Mouse (Mus musculus) lung, adult 2 months (tissue): ENCODE measurements around the gene Taf9. TPM values are rescaled to one million over a fixed set of nuclear protein-coding genes. Genes with fewer than 3 reads are reported as not detected.

Experiments used
- DNase-seq: peaks from one replicate; pipeline ENCODE4 v3.0.0; 2022
- H3K4me1 ChIP-seq: fragments of 200-500 bp; 2 replicates; pipeline ENCODE4 v1.6.1; 2011; ENCODE audit warnings: low read length; ENCODE audit not compliant: control insufficient read depth, insufficient read depth
- H3K4me3 ChIP-seq: fragments of 200-500 bp; replicated peaks from 2 replicates; pipeline ENCODE3; 2011; ENCODE audit warnings: low read depth, mild to moderate bottlenecking, control low read depth, low read length; ENCODE audit errors: extremely low read depth
- CTCF ChIP-seq: fragments of 200-500 bp; IDR thresholded peaks from 2 replicates; pipeline ENCODE4 v1.5.1; 2011; ENCODE audit warnings: mild to moderate bottlenecking, low read length, control low read depth; ENCODE audit not compliant: insufficient read depth
- POLR2A ChIP-seq: fragments of 200-500 bp; IDR thresholded peaks from 2 replicates; pipeline ENCODE4 v1.6.1; 2011; ENCODE audit warnings: low read depth, mild to moderate bottlenecking, control low read depth, low read length, borderline replicate concordance; ENCODE audit errors: extremely low read depth
- WGBS: fragments of 180-500 bp; shearing (Covaris S2); methylation state at CpG from one replicate; pipeline ENCODE4 v1.1.7; 2018; 5-methylcytosine and 5-hydroxymethylcytosine counted together
- polyA plus RNA-seq: library from polyadenylated mRNA; depleted of rRNA; stranded (reverse); fragments of >200 nt; gene quantifications from 2 replicates; pipeline ENCODE4 v1.2.3, GENCODE M21; 2012; rRNA removed

The Taf9 gene
- 1.3 and 3.3 TPM in 2 replicates for polyA plus RNA-seq

- Histone ChIP-seq H3K4me3 (peak within 1 kb of the TSS; percentile 99), H3K4me1 (no peaks in the 10 kb centered on the region; the same call in none of the 2 replicates)
- under 1% methylated on average over 62 of the region's 63 CpGs for WGBS
- TF ChIP-seq CTCF (no peak), POLR2A (no peak)
- no peak for DNase-seq
Measured at GRCm38 (mm10) chr13:100651439-100652186, at the start of gene Taf9. TSS of gene Taf9 (plus strand) at chr13:100651579.

DNA sequence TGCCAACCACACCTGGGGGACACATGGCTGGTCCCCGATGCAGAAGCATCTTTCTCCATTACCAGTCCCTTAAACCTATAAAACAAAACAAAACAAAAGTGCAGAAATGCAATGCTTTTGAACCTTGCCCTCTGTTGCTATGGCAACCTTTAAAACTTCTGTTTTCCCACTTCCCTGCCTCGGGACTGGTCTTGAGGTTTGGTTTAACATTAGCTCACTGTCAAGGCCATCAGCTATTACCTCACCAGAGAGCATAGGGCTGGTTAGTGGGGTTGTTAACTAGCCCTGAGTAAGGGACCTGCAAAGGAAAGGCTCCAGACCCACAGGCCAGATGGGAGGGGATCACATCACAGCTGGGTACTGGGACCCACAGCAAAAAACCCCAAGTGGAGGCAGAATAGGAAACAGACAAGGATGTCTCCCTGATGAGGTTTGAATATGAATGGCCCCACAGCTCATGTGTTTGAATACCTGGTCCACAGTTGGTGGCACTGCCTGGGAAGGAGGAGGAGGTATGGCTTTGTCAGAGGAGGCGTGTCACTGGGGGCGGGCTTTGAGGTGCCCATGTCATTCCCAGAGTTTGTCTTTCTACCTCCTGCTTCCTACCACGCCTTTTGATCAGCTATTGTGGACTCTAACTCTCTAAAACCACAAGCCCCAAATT is 49.0 kb upstream of the Taf9 start:
- 75% methylated on average over 5 of the region's 5 CpGs for WGBS
- Histone ChIP-seq H3K4me1 (no peaks in the 10 kb centered on the region), H3K4me3 (no peak overlapping the region)
- no peak for DNase-seq
- TF ChIP-seq CTCF = no peak
- TF ChIP-seq POLR2A = no peak

DNA sequence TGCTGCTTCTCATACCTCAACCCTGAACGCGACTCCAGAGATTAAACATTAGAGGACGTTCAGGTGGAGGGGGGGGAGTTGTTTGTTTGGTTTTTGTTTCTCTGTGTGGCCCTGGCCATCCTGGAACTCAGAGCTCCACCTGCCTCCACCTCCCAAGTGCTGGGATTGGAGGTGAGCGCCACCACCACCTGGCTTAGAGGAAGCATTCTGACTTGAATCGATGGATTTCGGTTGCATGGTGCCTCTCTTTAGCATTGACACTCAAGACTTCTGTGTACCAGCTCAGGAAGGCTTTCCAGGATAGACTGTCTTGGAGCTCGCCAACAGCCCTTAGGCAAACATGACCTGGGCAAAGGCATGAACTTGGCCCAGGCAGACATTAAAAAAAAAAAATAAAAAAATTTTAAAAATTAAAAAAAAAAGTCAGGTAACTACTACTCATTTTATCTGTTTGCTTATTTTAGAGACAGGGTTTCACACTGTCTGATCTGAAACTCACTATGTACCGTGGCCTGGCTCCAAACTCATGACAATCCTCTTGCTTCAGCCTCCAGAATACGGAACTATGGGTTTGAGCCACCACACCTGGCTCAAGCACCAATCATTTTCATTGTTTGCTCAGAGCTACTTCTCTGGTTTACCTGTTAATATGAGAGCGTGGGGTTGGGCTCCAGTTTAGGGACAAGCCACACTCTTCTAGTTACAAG is 48.2 kb upstream of the Taf9 start:
- DNase-seq = no peak
- TF ChIP-seq CTCF (no peak), POLR2A (no peak)
- 75% methylated on average over 10 of the region's 10 CpGs for WGBS
- H3K4me1 ChIP-seq = no peaks in the 10 kb centered on the region
- no peak overlapping the region for H3K4me3 ChIP-seq

DNA sequence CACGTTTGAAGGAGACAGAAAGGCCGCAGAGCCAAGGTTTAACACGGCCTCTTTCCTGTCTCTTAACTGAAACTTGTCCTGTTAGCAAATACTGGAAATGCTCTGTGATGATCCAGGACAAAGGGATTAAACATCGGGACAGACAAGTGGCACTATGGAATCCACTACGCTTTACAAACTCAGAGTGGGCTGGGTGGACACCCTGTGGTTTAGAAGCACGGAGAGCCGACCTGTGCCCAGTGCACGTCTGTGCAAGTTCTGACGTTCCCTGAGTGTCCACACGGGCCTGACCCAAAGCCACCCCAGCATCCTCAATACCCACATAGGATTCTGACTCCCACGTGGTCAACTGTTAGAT is 47.7 kb upstream of the Taf9 start:
- 78% methylated on average over 11 of the region's 11 CpGs for WGBS
- DNase-seq = no peak
- Histone ChIP-seq H3K4me1 (no peaks in the 10 kb centered on the region), H3K4me3 (no peak overlapping the region)
- TF ChIP-seq POLR2A (no peak), CTCF (no peak)

DNA sequence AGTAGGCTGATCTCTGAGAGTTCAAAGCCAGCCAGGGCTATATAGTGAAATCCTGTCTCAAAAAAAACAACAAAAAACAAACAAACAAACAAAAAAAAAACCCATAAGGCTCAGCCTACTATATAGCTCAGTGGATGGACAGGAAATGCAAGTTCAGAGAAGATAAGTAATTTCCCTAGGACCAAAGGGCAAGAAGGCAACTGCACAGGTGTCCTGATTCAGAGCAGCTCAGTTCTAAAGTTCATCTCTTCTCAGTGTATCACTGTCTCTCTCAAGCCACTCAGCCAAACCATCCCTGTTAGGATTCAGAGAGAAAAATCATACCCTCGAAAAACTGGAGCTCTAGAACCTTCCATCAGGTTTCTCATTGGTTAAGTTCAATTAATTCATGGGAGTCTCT is 45.5 kb upstream of the Taf9 start:
- TF ChIP-seq CTCF (no peak), POLR2A (no peak)
- no peak for DNase-seq
- no peaks in the 10 kb centered on the region for H3K4me1 ChIP-seq
- H3K4me3 ChIP-seq = no peak overlapping the region
- WGBS = 68% methylated on average over 1 of the region's 1 CpGs

- WGBS = 88% methylated on average over 8 of the region's 8 CpGs
- TF ChIP-seq POLR2A = no peak
- peak; percentile 11; the same call in 1 of the 2 replicates for TF ChIP-seq CTCF
- Histone ChIP-seq H3K4me3 (no peak overlapping the region), H3K4me1 (no peaks in the 10 kb centered on the region)
- no peak for DNase-seq
Measured at GRCm38 (mm10) chr13:100607756-100608155, 43.6 kb upstream of the Taf9 start.

- no peak for DNase-seq
- H3K4me1 ChIP-seq = no peaks in the 10 kb centered on the region
- H3K4me3 ChIP-seq = no peak overlapping the region
- 91% methylated on average over 13 of the region's 13 CpGs for WGBS
- TF ChIP-seq POLR2A = no peak
Measured at GRCm38 (mm10) chr13:100611266-100611665, 40.1 kb upstream of the Taf9 start.

- WGBS = 94% methylated on average over 10 of the region's 10 CpGs
- Histone ChIP-seq H3K4me3 (no peak overlapping the region), H3K4me1 (no peaks in the 10 kb centered on the region)
- no peak for TF ChIP-seq CTCF
- TF ChIP-seq POLR2A = no peak
- DNase-seq = no peak
Measured at GRCm38 (mm10) chr13:100612251-100612650, 39.1 kb upstream of the Taf9 start.

DNA sequence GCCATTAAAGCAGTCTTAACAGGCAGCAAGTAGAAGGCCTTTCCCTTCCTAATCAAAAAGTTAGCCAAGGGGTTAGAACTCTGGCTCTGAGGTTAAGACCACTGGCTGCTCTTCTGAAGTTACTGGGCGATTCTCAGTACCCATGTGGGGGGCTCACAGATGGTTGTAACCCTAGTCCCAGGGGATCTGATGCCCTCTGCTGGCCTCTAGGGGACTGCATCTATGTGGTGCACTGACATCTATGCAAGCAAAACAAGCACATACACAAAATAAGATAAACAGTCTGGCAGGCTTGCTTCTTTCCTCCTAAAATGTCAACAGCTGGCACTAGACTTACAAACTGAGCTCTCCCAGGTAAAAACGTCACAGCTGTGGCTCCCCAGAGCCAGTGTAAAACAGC is 38.5 kb upstream of the Taf9 start:
- no peak for DNase-seq
- H3K4me1 ChIP-seq = no peaks in the 10 kb centered on the region
- WGBS = 52% methylated on average over 2 of the region's 2 CpGs
- no peak overlapping the region for H3K4me3 ChIP-seq
- no peak for TF ChIP-seq POLR2A
- no peak for TF ChIP-seq CTCF
